Mouse (Mus musculus) bone marrow, adult 2 months (tissue): ENCODE results near the gene Fam129a.

Experiments used
- CTCF ChIP-seq: fragments of 200-500 bp; IDR thresholded peaks from 2 replicates; pipeline ENCODE4 v1.5.1; 2011; ENCODE audit warnings: low read length, control low read depth; ENCODE audit not compliant: control insufficient read depth, insufficient read depth
- POLR2A ChIP-seq: fragments of 200-500 bp; IDR thresholded peaks from 2 replicates; pipeline ENCODE4 v1.6.1; 2011; ENCODE audit warnings: low read depth, mild to moderate bottlenecking, control low read depth, low read length, borderline replicate concordance; ENCODE audit not compliant: control insufficient read depth

DNA sequence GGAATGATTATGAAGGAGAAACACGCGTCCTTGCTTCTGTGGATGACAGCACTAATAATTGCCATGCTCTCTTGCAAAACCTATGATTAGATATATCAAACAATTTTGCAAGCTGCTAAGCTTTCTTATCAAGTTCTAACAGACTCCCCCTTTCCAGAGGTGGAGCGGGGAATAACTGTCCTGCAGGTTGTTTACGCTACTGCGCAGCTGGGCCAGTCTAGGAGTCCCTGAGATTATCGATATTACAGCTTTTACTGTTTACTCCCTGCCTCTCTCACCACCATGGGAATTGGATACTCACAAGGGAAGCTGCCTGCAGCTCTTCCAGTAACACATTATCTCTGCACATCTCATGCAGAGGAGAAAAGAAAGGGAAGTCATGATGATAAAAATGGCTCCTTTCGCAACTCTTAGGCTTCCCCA, 170.2 kb downstream of the Fam129a start:
- TF ChIP-seq CTCF (no peak), POLR2A (no peak)
